Mouse (Mus musculus) Patski (cell line): Measurements from ENCODE around the gene Prpf18. TPM values are rescaled to one million over a fixed set of nuclear protein-coding genes. Genes with fewer than 3 reads are reported as not detected.
A peak's percentile ranks its signal among the peaks of the same experiment; 100 is the strongest.
"Not testable (repeated sequence)": the region's sequence is repeated elsewhere in the genome, so short reads cannot be mapped to it uniquely, and the experiment has no call there.

Source experiments
- ATAC-seq: fragments of 100-300 bp; one replicate; pipeline ENCODE4 v1.8.0; 2021
- CTCF ChIA-PET: fragments of 350-600 bp; sonication (Branson Sonifier 250); formaldehyde crosslinking; loops from one replicate; lab custom pipeline; 2022; ENCODE audit warnings: inconsistent platforms; lab: Charles Lee
- POLR2A ChIA-PET: fragments of 350-600 bp; sonication (Branson Sonifier 250); formaldehyde crosslinking; loops from one replicate; lab custom pipeline; 2022; ENCODE audit warnings: antibody characterized with exemption, inconsistent platforms; lab: Charles Lee
- DNase-seq: peaks from one replicate; pipeline ENCODE4 v3.0.0-alpha.2; 2011; ENCODE audit warnings: low read depth, low spot score
- H3K27me3 ChIP-seq: fragments of 371-371 bp; one replicate; pipeline ENCODE4 v1.5.1; 2021
- CTCF ChIP-seq: fragments of 100-300 bp; IDR thresholded peaks from one replicate; pipeline ENCODE4 v1.5.1; 2021
- in situ Hi-C: fragments of 300-500 bp; cut with MboI; formaldehyde crosslinking; loops from 3 replicates; pipeline ENCODE4 v1.11.1; 2018; ENCODE audit warnings: low pct_unique_long_range_greater_than_20kb, mixed read lengths
- polyA plus RNA-seq: library from polyadenylated mRNA; unstranded; gene quantifications from one replicate; pipeline ENCODE4 v1.2.3, GENCODE M21; 2021

The Prpf18 gene
- polyA plus RNA-seq, 1 experiment from 2014 or later: 34.5 TPM

DNA sequence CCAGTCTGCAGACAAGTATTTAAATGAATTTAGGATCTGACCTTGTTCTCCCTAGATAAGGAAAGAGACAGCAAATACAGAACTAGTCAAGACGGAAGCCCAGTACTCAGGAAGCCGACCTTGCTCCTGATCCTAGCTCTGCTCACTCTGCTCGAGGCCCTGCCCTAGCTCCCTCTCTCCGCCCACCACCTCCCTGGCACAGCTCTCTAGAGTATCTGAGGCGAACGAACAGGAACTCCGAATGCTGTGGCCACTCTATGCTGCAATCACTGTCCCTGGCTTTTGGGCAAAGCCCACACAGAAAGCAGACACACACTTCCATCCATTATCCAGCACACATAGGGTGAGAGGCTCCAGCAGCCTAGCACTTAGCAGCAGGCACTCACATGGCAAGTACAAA lies 15.3 kb downstream of the Prpf18 start:
- ATAC-seq: no peak
- POLR2A ChIA-PET: no interaction called here

DNA sequence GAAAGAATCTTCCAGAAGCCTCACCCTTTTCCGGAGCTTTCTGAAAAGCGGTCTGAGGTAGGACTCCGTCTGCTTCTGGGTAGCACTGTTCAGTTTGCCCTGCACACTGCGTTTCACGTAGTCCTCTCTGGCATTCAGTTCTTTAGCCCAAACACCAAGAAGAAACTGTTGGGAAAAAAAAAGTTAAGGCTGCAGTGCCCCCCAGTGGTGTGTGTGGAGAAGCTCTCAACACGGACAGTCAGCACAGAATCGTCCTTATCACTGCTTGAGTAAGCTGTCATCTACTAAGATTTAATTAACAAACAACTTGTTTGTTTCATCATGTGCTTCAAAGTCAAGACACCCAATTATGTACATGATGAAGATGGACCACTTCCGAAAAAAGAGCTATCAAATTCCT lies 16.1 kb downstream of the Prpf18 start:
- in situ Hi-C loops: loop anchor here (10.0 to 25.0 kb wide), 3 partner anchors 131 to 1149 kb away; partner anchors contain the start of gene Suv39h2
- no peak for DNase-seq

More for the DNA sequence above, 15.3 kb downstream of the Prpf18 start:
- CTCF ChIA-PET: interaction anchor here (0.8 to 3.0 kb wide), 4 partner anchors 10 to 820 kb away, joined by 3 to 18 read pairs (median 3); no protein-coding TSS in a partner anchor
- H3K27me3 ChIP-seq: no peaks in the 10 kb centered on the region
- in situ Hi-C loops: loop anchor here (10.0 to 25.0 kb wide), 3 partner anchors 132 to 1149 kb away; partner anchors contain the start of gene Suv39h2
- no peak for DNase-seq
- TF ChIP-seq CTCF: no peak

DNA sequence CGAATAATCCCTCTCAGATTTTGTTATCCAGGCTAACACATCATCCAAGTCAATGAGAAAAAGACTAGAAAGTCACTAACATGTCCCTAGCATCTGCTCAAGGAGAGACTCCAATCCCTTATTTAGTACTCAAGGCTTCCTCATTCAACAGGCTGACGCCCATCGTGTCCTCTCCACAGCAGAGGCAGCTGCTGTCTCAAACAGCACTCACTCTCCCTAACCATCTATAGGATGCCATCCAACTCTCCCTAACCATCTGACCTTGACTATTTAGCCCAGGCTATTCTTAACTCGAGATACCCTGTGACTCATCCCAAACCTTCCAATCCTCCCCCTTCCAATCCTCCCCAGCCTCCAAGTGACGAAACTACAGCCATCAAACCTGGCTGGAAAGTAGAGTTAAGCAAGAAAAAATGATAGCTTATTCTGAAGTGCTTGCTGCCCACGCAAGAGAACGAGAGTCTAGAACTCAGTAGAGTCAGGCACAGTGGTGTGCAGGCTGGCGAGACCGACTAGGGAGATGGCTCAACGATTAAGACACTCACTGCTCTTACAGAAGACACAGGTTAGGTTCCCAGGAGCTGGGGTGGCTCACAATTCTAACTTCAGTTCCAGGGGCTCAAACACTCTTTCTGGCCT lies 21.6 kb downstream of the Prpf18 start:
- no peak for DNase-seq
- in situ Hi-C loops: loop anchor here (10.0 to 25.0 kb wide), 3 partner anchors 126 to 1143 kb away; partner anchors contain the start of gene Suv39h2
- H3K27me3 ChIP-seq: no peaks in the 10 kb centered on the region
- ATAC-seq: no peak
- TF ChIP-seq CTCF: no peak
- CTCF ChIA-PET: no interaction called here
- POLR2A ChIA-PET: no interaction called here

More for the DNA sequence above, 16.1 kb downstream of the Prpf18 start:
- TF ChIP-seq CTCF: peak; percentile 55
- no peaks in the 10 kb centered on the region for H3K27me3 ChIP-seq
- ATAC-seq: no peak
- ChIA-PET POLR2A (no interaction called here), CTCF (interaction anchor here (0.8 to 3.0 kb wide), 5 partner anchors 11 to 819 kb away, joined by 3 to 18 read pairs (median 7); partner anchors contain the start of gene Prpf18)

DNA sequence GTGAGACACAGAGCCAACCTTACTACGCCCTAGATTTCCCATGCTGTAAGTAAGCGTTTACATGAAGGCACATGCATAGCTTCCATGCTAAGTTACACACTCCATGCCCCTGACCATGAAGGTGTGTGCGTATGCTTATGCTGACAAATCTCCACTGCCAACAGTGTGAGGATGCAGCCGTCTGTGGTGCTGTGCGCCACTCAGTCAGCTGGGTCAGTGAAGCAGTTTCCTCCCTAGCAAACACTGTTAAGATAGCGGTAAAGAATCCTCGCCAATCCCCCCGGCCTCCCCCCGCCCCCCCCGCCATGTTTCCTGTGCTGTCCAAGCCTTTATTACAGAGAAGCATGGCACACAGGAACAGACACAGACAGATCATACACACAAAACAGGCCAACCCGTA lies 22.4 kb downstream of the Prpf18 start:
- in situ Hi-C loops: loop anchor here (25.0 kb wide), 2 partner anchors 817 to 1142 kb away; partner anchors contain the start of gene Suv39h2
- no peak for TF ChIP-seq CTCF
- H3K27me3 ChIP-seq: no peaks in the 10 kb centered on the region
- ChIA-PET POLR2A (no interaction called here), CTCF (no interaction called here)
- DNase-seq (no peak), ATAC-seq (no peak)

DNA sequence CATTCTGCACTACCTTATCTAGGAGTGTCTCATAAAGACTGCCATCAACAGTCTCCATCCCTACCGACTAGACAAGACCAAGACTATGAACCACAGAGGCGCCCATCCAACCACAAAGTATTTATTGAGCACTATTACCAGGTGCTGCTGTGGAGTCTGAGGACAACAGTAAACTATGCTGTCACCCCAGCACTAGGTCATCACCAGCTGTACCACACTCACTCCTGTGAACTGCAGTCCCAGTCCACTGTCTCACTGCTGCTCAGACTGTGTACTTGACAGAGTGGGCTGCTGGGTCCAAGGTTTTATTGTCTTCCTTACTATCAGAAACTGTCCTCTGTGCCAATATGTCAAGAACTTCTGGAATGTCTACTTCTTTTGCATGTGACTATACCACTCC lies 23.0 kb downstream of the Prpf18 start:
- no peak for ATAC-seq
- CTCF ChIA-PET: no interaction called here
- POLR2A ChIA-PET: no interaction called here
- TF ChIP-seq CTCF: no peak
- H3K27me3 ChIP-seq: no peaks in the 10 kb centered on the region
- DNase-seq: no peak
- in situ Hi-C loops: loop anchor here (25.0 kb wide), 2 partner anchors 817 to 1142 kb away; partner anchors contain the start of gene Suv39h2

DNA sequence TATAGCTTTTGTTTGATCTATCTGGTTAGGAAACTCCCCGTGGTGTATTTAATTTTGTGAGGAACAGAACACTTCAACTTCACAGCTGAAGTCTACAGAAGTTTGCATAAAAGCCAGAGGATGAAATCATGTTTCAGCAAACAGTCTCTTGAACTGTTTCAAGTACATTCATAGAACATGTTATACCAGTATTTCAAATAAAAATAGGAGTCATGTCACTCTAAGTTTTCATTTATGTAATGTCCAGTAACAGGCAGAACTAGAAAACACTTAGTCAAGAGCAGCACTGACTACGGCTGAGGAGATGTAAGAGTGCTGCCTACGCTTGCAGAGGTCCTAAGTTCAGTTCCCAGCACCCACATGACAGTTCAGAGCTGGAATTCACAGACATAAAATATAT lies 25.0 kb downstream of the Prpf18 start:
- in situ Hi-C loops: loop anchor here (25.0 kb wide), 2 partner anchors 815 to 1140 kb away; partner anchors contain the start of gene Suv39h2
- ChIA-PET POLR2A (no interaction called here), CTCF (no interaction called here)
- TF ChIP-seq CTCF: no peak
- ATAC-seq (no peak), DNase-seq (no peak)
- no peaks in the 10 kb centered on the region for H3K27me3 ChIP-seq

DNA sequence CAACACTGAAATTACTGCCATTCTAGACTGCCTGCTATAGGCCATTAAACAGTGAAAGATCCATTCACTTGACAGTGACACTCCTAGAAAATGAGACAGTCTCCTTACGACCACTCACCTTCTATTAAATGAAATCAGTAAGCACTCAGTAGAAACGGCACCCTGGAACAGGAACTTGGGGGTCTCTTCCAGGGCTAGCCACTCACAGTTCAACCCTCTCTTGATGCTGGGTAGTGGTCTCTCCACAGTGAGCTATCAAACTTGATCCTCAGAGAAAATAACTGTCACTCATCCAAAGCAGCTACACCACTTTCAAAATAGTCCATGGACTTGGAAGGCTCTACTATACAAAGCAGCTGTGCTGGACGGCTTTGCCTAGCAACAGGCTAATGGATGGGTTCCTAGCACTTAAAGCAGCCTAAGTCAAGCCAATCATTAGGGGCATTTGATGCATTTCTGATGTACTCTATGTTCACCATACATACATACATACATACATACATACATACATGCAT lies 30.4 kb downstream of the Prpf18 start:
- TF ChIP-seq CTCF: no peak
- in situ Hi-C loops: loop anchor here (25.0 kb wide), 1 partner anchor 409 kb away; no protein-coding TSS in a partner anchor
- no peak for DNase-seq
- CTCF ChIA-PET: interaction anchor here (1.1 kb wide), 2 partner anchors 9 to 257 kb away, joined by 3 read pairs; no protein-coding TSS in a partner anchor
- no peak for ATAC-seq
- H3K27me3 ChIP-seq: no peaks in the 10 kb centered on the region
- POLR2A ChIA-PET: no interaction called here

DNA sequence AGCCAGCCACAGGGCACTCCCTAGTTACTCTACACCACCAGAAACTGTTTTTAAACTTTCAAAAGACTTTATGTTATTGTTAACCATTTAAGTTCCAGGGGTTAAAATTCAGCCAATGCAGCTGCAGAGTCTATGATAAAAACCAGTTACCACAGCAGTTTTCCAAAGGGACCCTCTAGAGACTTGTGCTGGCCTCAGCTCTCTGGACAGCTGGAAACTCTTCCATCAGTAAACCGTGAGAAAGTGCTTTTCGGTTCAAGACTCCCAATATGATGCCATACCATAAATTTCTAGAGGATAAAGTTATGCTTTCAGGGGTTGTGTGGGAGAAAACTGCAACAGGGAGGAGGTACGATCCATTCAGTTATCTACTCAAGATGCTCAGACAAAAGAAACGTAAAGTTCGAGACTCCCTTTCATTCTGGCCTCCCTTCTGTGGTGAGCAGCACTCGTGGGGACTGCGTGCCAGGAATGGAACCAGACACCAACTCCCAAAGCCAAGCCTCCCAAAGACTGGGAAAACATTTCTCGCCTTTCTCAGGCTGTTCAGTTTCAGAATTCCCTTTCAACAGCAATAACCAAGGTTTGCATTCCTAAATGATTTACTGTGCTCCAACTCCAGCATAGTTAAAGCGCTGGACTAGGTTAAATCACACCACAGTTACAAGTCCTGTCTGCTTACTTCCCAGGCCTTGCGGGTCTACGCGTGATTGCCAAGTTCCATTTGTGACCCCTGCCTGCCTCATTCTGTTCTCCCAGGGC lies 31.1 kb downstream of the Prpf18 start:
- in situ Hi-C loops: loop anchor here (25.0 kb wide), 1 partner anchor 409 kb away; no protein-coding TSS in a partner anchor
- ATAC-seq: no peak
- no peak for TF ChIP-seq CTCF
- CTCF ChIA-PET: interaction anchor here (0.9 to 1.4 kb wide), 3 partner anchors 8 to 121 kb away, joined by 3 to 5 read pairs (median 4); no protein-coding TSS in a partner anchor
- DNase-seq: no peak
- H3K27me3 ChIP-seq: no peaks in the 10 kb centered on the region
- POLR2A ChIA-PET: interaction anchor here (0.9 kb wide), 1 partner anchor 80 kb away, joined by 3 read pairs; no protein-coding TSS in a partner anchor

DNA sequence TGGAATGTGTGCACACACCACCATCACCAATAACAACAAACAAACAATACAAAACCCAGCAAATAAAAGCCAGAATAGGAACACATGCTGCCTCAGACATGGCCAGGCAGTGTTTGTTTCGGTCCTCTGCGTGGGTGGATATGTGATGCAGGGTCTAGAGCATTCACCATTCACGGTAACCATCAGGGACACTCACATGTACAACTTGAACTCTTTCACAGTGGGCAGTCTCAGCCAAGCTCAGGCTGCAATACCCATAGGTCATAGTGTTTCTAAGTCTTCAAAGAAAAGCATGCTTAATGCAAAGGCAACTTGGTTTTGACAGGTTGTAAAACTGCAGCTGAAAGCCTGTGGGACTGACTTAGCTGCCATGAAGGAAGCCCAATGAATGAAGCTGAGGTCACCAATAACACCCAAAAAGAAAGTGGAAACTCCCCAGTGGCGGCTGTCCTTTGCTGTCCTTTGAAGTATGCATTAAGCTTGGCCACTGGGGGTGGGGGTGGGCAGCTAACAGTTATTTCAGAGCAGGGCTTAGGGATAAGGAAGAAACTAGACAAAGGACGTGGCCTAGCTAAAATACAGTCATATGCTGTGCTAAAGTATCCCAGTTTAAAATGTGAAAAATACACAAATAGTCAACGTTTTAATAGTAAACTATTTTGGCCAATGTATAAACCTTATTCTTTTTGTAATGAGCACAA lies 31.9 kb downstream of the Prpf18 start:
- no peak for ATAC-seq
- in situ Hi-C loops: loop anchor here (25.0 kb wide), 1 partner anchor 408 kb away; no protein-coding TSS in a partner anchor
- no peaks in the 10 kb centered on the region for H3K27me3 ChIP-seq
- DNase-seq: no peak
- CTCF ChIA-PET: interaction anchor here (0.6 to 1.4 kb wide), 3 partner anchors 19 to 263 kb away, joined by 3 to 5 read pairs (median 4); no protein-coding TSS in a partner anchor
- POLR2A ChIA-PET: interaction anchor here (0.9 kb wide), 1 partner anchor 79 kb away, joined by 3 read pairs; no protein-coding TSS in a partner anchor
- no peak for TF ChIP-seq CTCF

DNA sequence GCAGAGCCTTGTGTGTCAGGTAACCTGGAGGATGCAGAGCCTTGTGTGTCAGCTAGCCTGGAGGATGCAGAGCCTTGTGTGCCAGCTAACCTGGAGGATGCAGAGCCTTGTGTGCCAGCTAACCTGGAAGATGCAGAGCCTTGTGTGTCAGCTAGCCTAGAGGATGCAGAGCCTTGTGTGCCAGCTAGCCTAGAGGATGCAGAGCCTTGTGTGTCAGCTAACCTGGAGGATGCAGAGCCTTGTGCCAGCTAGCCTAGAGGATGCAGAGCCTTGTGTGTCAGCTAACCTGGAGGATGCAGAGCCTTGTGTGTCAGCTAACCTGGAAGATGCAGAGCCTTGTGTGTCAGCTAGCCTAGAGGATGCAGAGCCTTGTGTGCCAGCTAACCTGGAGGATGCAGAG lies 32.8 kb downstream of the Prpf18 start:
- H3K27me3 ChIP-seq, DNase-seq, ATAC-seq, CTCF ChIA-PET, POLR2A ChIA-PET: not testable (repeated sequence)
- in situ Hi-C loops: loop anchor here (25.0 kb wide), 1 partner anchor 407 kb away; no protein-coding TSS in a partner anchor
